Mouse (Mus musculus) heart, embryonic 16.5 days (tissue): ENCODE data around the gene Dhps. TPM values are rescaled to one million over a fixed set of nuclear protein-coding genes. Genes with fewer than 3 reads are reported as not detected.
"Not testable (repeated sequence)": the region's sequence is repeated elsewhere in the genome, so short reads cannot be mapped to it uniquely, and the experiment has no call there.

Experiments
- ATAC-seq: fragments of 200-750 bp; cut with Nextera tagmentation; replicated peaks from 2 replicates; pipeline ENCODE4 v1.8.0; 2017; ENCODE audit warnings: moderate number of reproducible peaks; ENCODE audit not compliant: insufficient read depth, low FRiP score; ENCODE audit errors: extremely low read depth
- H3K27ac ChIP-seq: fragments of 300-500 bp; sonication (generic); 2 replicates; pipeline ENCODE4 v1.5.1; 2014; ENCODE audit warnings: mild to moderate bottlenecking, low read length, control low read depth, moderate library complexity
- H3K27me3 ChIP-seq: fragments of 300-500 bp; sonication (generic); 2 replicates; pipeline ENCODE4 v1.6.1; 2014; ENCODE audit warnings: low read length, mixed read lengths; ENCODE audit not compliant: control insufficient read depth, insufficient read depth
- H3K36me3 ChIP-seq: fragments of 300-500 bp; sonication (generic); 2 replicates; pipeline ENCODE4 v1.6.1; 2014; ENCODE audit not compliant: control insufficient read depth, insufficient read depth
- H3K4me1 ChIP-seq: fragments of 300-500 bp; sonication (generic); 2 replicates; pipeline ENCODE4 v1.6.1; 2014; ENCODE audit warnings: low read length, mixed read lengths; ENCODE audit not compliant: control insufficient read depth, insufficient read depth
- H3K4me2 ChIP-seq: fragments of 300-500 bp; sonication (generic); 2 replicates; pipeline ENCODE4 v1.6.1; 2014; ENCODE audit warnings: low read depth, mild to moderate bottlenecking, control low read depth, low read length
- H3K4me3 ChIP-seq: fragments of 300-500 bp; sonication (generic); 2 replicates; pipeline ENCODE4 v1.5.1; 2014; ENCODE audit warnings: mild to moderate bottlenecking, control low read depth, low read length
- H3K9ac ChIP-seq: fragments of 300-500 bp; sonication (generic); 2 replicates; pipeline ENCODE4 v1.6.1; 2014; ENCODE audit warnings: low read length, control low read depth
- H3K9me3 ChIP-seq: fragments of 300-500 bp; sonication (generic); replicated peaks from 2 replicates; pipeline ENCODE4 v1.6.1; 2016; ENCODE audit warnings: low read length; ENCODE audit not compliant: control insufficient read depth
- WGBS: fragments of 180-500 bp; shearing (Covaris S2); extraction: QIAGEN DNeasy Blood & Tissue Kit; methylation state at CpG from one replicate; pipeline ENCODE4 v1.1.7; 2014; 5-methylcytosine and 5-hydroxymethylcytosine counted together
- polyA plus RNA-seq: library from polyadenylated mRNA; unstranded; fragments of >200 nt; fragmentation: Nextera tagmentation; extraction: Ambion mirVana; gene quantifications from 2 replicates; pipeline ENCODE4 v1.2.1, GENCODE M21; 2015

The Dhps gene
- polyA plus RNA-seq, 1 experiment from 2014 or later = 51.5 TPM

- ATAC-seq = peak; percentile 23; the same call in 1 of the 2 replicates
- no peak overlapping the region for H3K4me2 ChIP-seq
- 80% methylated on average over 4 of the region's 4 CpGs for WGBS
- H3K4me3 ChIP-seq = no peak overlapping the region
- H3K36me3 ChIP-seq = peaks cover 26% of the 10 kb centered on the region
- H3K4me1 ChIP-seq = no peaks in the 10 kb centered on the region
- no peak overlapping the region for H3K9ac ChIP-seq
- H3K27ac ChIP-seq = no peak overlapping the region
- H3K27me3 ChIP-seq = no peaks in the 10 kb centered on the region
- H3K9me3 ChIP-seq = peaks cover 3% of the 10 kb centered on the region
Measured at GRCm38 (mm10) chr8:85096850-85097249, 25.3 kb downstream of the Dhps start.

- Histone ChIP-seq H3K4me3 (no peak overlapping the region), H3K4me1 (no peaks in the 10 kb centered on the region), H3K27me3 (no peaks in the 10 kb centered on the region), H3K4me2 (no peak overlapping the region), H3K36me3 (peaks cover 26% of the 10 kb centered on the region), H3K9me3 (peaks cover 4% of the 10 kb centered on the region), H3K27ac (no peak overlapping the region), H3K9ac (no peak overlapping the region)
- 78% methylated on average over 4 of the region's 4 CpGs for WGBS
- ATAC-seq = no peak
Measured at GRCm38 (mm10) chr8:85100076-85100665, 28.6 kb downstream of the Dhps start.

DNA sequence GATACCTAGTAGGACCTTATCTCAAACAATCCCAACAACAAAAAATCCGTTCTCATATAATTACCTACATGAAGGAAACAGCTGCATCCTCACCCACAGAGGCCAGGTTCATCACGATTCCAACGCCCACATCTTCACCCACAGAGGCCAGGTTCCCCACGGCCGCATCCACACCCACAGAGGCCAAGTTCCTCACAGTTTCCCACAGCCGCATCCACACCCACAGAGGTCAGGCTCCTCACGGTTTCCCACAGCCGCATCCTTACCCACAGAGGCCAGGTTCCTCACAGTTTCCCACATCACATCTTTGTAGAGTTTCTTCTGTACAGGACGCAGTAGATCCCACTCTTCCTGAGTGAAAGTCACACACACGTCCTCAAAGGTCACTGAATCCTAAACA lies 41.7 kb downstream of the Dhps start:
- no peaks in the 10 kb centered on the region for H3K4me1 ChIP-seq
- no peak overlapping the region for H3K9ac ChIP-seq
- peaks cover 34% of the 10 kb centered on the region for H3K36me3 ChIP-seq
- H3K27ac ChIP-seq = no peak overlapping the region
- no peak for ATAC-seq
- 0 out of 2 replicates have a peak, but pooled peaks cover 4% of the 10 kb centered on the region for H3K9me3 ChIP-seq
- H3K4me3 ChIP-seq = no peak overlapping the region
- 88% methylated on average over 10 of the region's 10 CpGs for WGBS
- H3K27me3 ChIP-seq = no peaks in the 10 kb centered on the region
- H3K4me2 ChIP-seq = no peak overlapping the region

DNA sequence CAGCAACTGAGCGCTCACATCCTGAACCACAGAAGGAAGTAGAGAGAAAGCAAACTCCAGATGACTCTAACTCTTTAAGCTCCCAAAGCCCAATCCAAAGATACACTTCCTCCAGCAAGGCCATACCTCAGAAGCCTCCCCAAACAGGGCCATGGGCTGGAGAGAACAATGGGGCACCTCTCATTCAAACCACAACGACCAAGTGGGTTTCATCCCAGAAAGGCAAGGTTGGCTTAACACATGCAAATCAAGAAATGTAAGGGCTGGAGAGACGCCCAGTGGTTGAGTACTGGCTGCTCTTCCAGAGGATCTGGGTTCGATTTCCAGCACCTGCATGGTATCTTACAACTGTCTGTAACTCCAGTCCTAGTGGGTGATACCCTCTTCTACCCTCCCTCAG lies 43.9 kb downstream of the Dhps start:
- Histone ChIP-seq H3K27me3 (no peaks in the 10 kb centered on the region), H3K36me3 (peaks cover 18% of the 10 kb centered on the region), H3K27ac (no peak overlapping the region), H3K9ac (no peak overlapping the region), H3K9me3 (0 out of 2 replicates have a peak, but pooled peaks cover 2% of the 10 kb centered on the region), H3K4me3 (no peak overlapping the region), H3K4me1 (no peaks in the 10 kb centered on the region; the same call in 1 of the 2 replicates), H3K4me2 (no peak overlapping the region)
- ATAC-seq = no peak
- 74% methylated on average over 4 of the region's 4 CpGs for WGBS

- Histone ChIP-seq H3K27me3 (no peaks in the 10 kb centered on the region), H3K9ac (no peak overlapping the region), H3K36me3 (peaks cover 4% of the 10 kb centered on the region; the same call in 1 of the 2 replicates), H3K4me2 (no peak overlapping the region), H3K4me1 (no peaks in the 10 kb centered on the region; the same call in 1 of the 2 replicates), H3K9me3 (no peaks in the 10 kb centered on the region), H3K27ac (no peak overlapping the region), H3K4me3 (no peak overlapping the region)
- ATAC-seq = no peak
- 80% methylated on average over 7 of the region's 7 CpGs for WGBS
Measured at GRCm38 (mm10) chr8:85116984-85117383, 45.4 kb downstream of the Dhps start.

DNA sequence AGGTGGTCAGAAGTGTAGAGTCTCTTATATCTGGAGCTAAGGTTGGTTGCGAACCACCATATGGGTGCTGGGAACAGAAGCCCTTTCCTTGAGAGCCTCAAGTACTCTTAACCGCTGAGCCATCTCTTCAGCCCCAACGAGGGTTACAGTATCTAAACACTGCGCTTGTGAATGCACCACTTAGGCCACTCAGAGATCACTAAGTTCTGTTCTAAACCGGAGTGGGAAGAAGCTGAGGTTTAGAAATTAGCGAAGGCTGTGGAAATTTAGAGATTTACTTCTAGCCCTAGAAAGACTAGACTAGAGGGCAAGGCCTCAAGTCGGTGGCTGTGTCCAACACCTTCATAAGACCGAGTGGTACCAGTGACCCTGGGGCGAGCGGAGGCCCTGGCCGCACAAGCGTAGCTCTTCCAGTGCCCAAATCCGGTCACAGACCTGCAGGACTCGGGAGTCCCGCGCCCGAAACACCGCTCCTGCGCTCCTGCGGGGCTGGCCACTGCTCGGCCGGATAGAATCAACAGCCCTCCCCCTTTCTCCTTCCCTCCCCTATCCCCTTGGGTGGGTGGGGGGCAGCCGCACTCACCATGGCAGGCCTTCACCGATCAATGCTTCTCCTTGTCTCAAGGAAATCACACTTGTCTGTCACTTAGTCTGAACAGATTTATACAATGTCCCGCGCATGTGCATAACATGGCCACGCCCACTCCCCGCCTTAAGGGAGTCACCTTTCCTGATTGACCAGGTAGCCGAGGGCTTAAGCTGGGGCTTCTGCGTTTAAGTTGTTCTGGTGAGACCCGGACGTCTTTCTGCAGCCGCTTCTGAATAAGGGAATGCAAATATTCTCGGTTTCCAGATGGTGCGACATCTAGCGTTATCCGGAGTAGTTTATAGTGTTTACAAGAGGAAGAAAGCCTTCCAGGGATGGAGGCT lies 47.8 kb downstream of the Dhps start:
- Histone ChIP-seq H3K4me3 (peak overlapping the region; percentile 77), H3K9me3 (no peaks in the 10 kb centered on the region), H3K27ac (peak overlapping the region; percentile 52), H3K4me2 (peak overlapping the region; percentile 80), H3K36me3 (no peaks in the 10 kb centered on the region), H3K4me1 (no peaks in the 10 kb centered on the region; the same call in 1 of the 2 replicates), H3K27me3 (no peaks in the 10 kb centered on the region), H3K9ac (peak overlapping the region; percentile 81)
- WGBS = 7% methylated on average over 37 of the region's 37 CpGs
- peak; percentile 73 for ATAC-seq

DNA sequence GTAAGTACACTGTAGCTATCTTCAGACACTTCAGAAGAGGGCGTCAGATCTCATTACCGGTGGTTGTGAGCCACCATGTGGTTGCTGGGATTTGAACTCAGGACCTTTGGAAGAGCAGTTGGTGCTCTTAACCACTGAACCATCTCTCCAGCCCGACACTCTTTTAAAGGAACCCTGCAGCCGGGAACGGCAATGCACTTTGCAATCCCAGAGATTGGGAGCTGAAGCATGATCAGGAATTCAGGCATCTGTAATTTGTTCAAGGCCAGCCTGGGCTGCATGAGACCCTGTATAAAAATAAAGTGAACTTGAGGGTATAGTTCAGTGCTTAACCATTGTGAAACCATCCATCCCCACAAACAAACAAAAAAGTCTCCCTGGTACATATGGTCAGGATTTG lies 48.7 kb downstream of the Dhps start:
- H3K36me3 ChIP-seq, H3K9me3 ChIP-seq, H3K27me3 ChIP-seq, H3K9ac ChIP-seq, H3K27ac ChIP-seq, H3K4me2 ChIP-seq, H3K4me3 ChIP-seq, H3K4me1 ChIP-seq, ATAC-seq: not testable (repeated sequence)
- 78% methylated on average over 5 of the region's 5 CpGs for WGBS

- Histone ChIP-seq H3K27me3 (no peaks in the 10 kb centered on the region), H3K4me2 (no peak within 1 kb of the TSS)
- WGBS = 69% methylated on average over 3 of the region's 3 CpGs
Measured at GRCm38 (mm10) chr8:85122995-85123394, 51.4 kb downstream of the Dhps start, which contains the start of gene Zfp791. Zfp791 (minus strand) TSS chr8:85123095.

DNA sequence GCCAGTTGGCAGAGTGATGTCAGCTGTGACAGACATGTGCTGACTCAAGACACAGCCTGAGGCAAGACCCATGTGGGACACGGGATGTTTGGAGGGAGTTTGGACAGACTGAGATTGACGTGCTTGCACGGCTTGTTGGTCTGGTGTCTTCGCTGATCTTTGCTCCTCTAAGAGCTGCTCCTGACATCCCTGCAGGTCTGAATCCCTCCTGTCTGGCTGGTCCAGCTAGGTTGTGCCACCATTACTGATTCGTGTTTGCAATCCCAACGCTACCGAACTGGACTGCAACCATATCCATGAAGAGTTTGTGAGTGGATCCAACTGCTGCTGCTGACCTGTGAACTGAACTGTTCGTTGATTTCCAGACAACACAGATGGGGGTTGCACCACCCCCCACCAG lies 52.1 kb downstream of the Dhps start:
- H3K4me3 ChIP-seq = no peak overlapping the region
- 83% methylated on average over 8 of the region's 8 CpGs for WGBS
- no peak overlapping the region for H3K9ac ChIP-seq
- no peak overlapping the region for H3K4me2 ChIP-seq
- no peaks in the 10 kb centered on the region for H3K27me3 ChIP-seq
- ATAC-seq = no peak
- no peaks in the 10 kb centered on the region; the same call in 1 of the 2 replicates for H3K4me1 ChIP-seq
- no peak overlapping the region for H3K27ac ChIP-seq
- H3K9me3 ChIP-seq = no peaks in the 10 kb centered on the region
- H3K36me3 ChIP-seq = no peaks in the 10 kb centered on the region

More at GRCm38 (mm10) chr8:85122995-85123394, 51.4 kb downstream of the Dhps start, which contains the start of gene Zfp791:
- ATAC-seq = no peak
- Histone ChIP-seq H3K9me3 (no peaks in the 10 kb centered on the region), H3K27ac (no peak within 1 kb of the TSS), H3K36me3 (no peaks in the 10 kb centered on the region), H3K9ac (no peak within 1 kb of the TSS), H3K4me1 (no peaks in the 10 kb centered on the region; the same call in 1 of the 2 replicates), H3K4me3 (no peak within 1 kb of the TSS)
